Mouse (Mus musculus): Measurements from ENCODE around the gene Vwa8.

Vwa8 gene

DNA sequence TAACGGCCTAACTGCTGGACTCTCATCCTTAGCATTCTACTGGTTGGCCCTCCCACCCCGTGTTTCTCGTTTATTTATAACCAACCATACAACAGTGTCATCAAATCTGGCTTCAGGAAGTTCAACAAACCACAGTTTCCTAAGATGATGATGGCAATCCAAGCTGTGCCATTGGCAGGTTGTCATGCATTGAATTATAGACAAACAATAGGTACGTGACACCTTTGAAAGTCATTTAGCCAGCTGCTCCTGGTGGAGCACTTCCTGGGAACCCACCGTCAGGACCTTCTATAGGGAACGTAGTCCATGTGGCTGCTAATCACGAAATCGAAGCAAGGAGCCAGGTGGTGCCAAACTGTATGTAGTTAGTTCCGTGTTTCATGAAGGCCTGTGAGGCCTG lies 270.5 kb downstream of the Vwa8 start:
- in situ Hi-C loops (cut with MboI; ENCODE audit: low pct_unique_long_range_greater_than_20kb in 1 of 2, low sequenced_read_pairs in 2 of 2, unreplicated experiment in 1 of 2): loop anchor here in 1 of 2 experiments (25.0 kb wide), 1 partner anchor 457 kb away; no protein-coding TSS in a partner anchor

- in situ Hi-C loops (cut with MboI; ENCODE audit: low pct_unique_long_range_greater_than_20kb in 1 of 2, low sequenced_read_pairs in 2 of 2, unreplicated experiment in 1 of 2): loop anchor here in 1 of 2 experiments (25.0 kb wide), 1 partner anchor 458 kb away; no protein-coding TSS in a partner anchor
These were observed 271.8 kb downstream of the Vwa8 start for GRCm38 (mm10) chr14:79120681-79121080.

DNA sequence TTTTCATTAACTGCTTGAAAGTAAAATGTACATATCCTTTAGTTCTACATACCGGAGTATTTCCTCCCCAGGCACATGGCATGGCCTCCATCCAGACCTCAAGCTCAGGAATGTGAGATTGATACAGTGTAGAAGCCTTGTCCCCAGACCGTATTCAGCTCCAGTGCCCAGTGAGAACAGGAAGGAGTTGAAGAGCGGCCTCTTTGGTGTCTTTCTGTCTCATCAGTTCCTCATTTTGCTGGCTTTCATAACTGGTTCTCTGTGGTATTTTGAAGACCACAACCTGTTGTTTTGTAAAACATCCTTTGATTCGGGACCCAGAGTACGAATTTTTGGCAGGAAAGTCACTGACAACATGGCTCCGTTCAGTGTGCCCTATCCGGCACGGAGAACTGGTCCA lies 274.6 kb downstream of the Vwa8 start:
- in situ Hi-C loops (cut with MboI; ENCODE audit: low pct_unique_long_range_greater_than_20kb in 1 of 2, low sequenced_read_pairs in 2 of 2, unreplicated experiment in 1 of 2): loop anchor here in 1 of 2 experiments (25.0 kb wide), 1 partner anchor 461 kb away; no protein-coding TSS in a partner anchor

GRCm38 (mm10) chr14:79124643-79125042 lies 275.8 kb downstream of the Vwa8 start:
- in situ Hi-C loops (cut with MboI; ENCODE audit: low pct_unique_long_range_greater_than_20kb in 1 of 2, low sequenced_read_pairs in 2 of 2, unreplicated experiment in 1 of 2): loop anchor here in 1 of 2 experiments (25.0 kb wide), 1 partner anchor 462 kb away; no protein-coding TSS in a partner anchor

DNA sequence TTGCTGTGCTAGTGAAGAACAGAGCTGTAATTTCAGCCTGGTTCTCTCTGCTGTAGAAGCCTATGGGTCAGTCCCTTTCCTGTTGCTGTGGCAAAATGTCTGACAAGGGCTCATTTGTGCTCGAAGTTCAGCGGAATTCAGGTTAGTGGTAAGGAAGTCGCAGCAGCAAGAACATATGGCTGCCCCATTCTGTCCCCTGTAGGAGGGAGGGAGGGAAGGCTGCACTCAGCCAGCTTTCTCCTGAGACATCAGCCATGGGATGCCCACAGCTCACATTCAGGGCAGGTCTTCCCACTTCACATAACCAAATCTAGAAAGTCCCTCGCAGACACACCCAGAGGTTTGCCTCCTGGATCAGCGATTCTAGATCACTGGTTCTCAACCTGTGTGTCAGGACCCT lies 277.3 kb downstream of the Vwa8 start:
- in situ Hi-C loops (cut with MboI; ENCODE audit: low pct_unique_long_range_greater_than_20kb in 1 of 2, low sequenced_read_pairs in 2 of 2, unreplicated experiment in 1 of 2): no loop called here

DNA sequence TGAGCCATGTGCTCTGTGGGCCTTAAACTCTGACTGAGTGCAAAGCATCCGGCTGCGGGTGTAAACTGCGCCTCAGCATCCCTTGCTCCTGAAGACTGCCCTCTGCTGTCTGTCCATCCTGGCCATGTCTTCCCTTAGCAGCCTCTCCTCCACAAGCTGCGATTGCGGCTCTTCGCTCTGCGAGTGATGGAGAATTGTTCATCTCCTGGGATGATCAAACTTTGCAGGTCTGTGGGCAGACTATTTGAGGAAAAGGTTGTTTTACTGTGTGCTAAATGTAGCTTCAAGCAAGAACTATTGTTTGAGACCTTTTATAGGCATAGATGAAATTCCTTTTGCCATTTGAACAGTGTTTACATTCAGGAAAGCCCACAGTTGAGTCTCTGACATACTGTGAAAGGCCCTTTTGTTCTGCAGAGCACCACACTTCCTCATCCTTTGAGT lies 286.1 kb downstream of the Vwa8 start:
- in situ Hi-C loops (cut with MboI; ENCODE audit: low pct_unique_long_range_greater_than_20kb in 1 of 2, low sequenced_read_pairs in 2 of 2, unreplicated experiment in 1 of 2): no loop called here

GRCm38 (mm10) chr14:79135441-79135840 lies 286.6 kb downstream of the Vwa8 start:
- in situ Hi-C loops (cut with MboI; ENCODE audit: low pct_unique_long_range_greater_than_20kb in 1 of 2, low sequenced_read_pairs in 2 of 2, unreplicated experiment in 1 of 2): no loop called here

- in situ Hi-C loops (cut with MboI; ENCODE audit: low pct_unique_long_range_greater_than_20kb in 1 of 2, low sequenced_read_pairs in 2 of 2, unreplicated experiment in 1 of 2): no loop called here
These were observed 287.7 kb downstream of the Vwa8 start for GRCm38 (mm10) chr14:79136585-79136984.

- in situ Hi-C loops (cut with MboI; ENCODE audit: low pct_unique_long_range_greater_than_20kb in 1 of 2, low sequenced_read_pairs in 2 of 2, unreplicated experiment in 1 of 2): no loop called here
These were observed 288.2 kb downstream of the Vwa8 start for GRCm38 (mm10) chr14:79137100-79137499.

DNA sequence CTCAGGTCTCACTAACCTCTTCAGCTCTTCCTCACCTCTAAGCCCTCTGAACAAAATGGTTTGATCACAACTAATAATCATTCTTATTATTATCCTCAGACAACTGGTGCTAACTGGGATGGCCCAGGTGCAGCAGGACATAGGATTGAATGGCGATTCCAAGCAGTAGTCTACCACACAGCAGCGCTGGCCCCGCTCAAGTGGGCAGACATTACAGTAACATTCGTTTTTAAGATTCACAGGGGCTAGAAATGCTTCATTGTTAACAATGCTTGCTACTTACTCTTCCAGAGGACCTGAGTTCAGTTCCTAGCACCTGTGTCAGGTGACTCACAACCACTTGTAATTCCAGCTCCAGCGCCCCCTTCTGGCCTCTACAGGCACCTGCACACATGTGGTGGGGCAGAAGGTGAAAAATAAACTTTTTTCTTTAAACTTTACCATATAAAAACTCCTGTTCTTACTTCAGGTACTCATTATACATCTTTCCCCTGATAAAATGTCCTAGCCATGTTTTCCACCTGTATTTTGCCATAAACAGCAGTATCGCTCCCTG lies 290.3 kb downstream of the Vwa8 start:
- in situ Hi-C loops (cut with MboI; ENCODE audit: low pct_unique_long_range_greater_than_20kb in 1 of 2, low sequenced_read_pairs in 2 of 2, unreplicated experiment in 1 of 2): no loop called here

- in situ Hi-C loops (cut with MboI; ENCODE audit: low pct_unique_long_range_greater_than_20kb in 1 of 2, low sequenced_read_pairs in 2 of 2, unreplicated experiment in 1 of 2): no loop called here
These were observed 291.3 kb downstream of the Vwa8 start for GRCm38 (mm10) chr14:79139918-79140825.

GRCm38 (mm10) chr14:79140826-79141219 lies 292.0 kb downstream of the Vwa8 start:
- in situ Hi-C loops (cut with MboI; ENCODE audit: low pct_unique_long_range_greater_than_20kb in 1 of 2, low sequenced_read_pairs in 2 of 2, unreplicated experiment in 1 of 2): no loop called here

DNA sequence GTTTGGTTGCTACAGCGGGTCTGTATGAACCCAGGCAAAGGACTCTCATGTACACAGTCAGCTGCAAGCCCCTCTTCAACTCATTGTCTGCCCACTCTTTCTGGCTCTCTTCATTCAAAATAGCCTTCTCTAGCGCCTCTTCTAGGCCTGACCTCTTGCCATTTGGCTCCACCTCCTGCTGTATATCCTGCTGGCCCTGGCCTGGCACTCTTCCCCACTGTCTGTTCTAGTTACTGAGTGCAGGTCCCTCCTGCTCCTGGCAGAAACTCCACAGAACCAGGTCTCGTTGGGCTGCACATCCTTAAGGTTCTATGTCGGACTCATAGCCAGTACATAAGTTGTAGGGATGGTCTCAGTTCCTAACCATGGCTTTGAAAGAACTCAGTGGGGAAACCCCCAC lies 293.5 kb downstream of the Vwa8 start:
- in situ Hi-C loops (cut with MboI; ENCODE audit: low pct_unique_long_range_greater_than_20kb in 1 of 2, low sequenced_read_pairs in 2 of 2, unreplicated experiment in 1 of 2): no loop called here

GRCm38 (mm10) chr14:79143696-79144095 lies 294.8 kb downstream of the Vwa8 start:
- in situ Hi-C loops (cut with MboI; ENCODE audit: low pct_unique_long_range_greater_than_20kb in 1 of 2, low sequenced_read_pairs in 2 of 2, unreplicated experiment in 1 of 2): no loop called here

DNA sequence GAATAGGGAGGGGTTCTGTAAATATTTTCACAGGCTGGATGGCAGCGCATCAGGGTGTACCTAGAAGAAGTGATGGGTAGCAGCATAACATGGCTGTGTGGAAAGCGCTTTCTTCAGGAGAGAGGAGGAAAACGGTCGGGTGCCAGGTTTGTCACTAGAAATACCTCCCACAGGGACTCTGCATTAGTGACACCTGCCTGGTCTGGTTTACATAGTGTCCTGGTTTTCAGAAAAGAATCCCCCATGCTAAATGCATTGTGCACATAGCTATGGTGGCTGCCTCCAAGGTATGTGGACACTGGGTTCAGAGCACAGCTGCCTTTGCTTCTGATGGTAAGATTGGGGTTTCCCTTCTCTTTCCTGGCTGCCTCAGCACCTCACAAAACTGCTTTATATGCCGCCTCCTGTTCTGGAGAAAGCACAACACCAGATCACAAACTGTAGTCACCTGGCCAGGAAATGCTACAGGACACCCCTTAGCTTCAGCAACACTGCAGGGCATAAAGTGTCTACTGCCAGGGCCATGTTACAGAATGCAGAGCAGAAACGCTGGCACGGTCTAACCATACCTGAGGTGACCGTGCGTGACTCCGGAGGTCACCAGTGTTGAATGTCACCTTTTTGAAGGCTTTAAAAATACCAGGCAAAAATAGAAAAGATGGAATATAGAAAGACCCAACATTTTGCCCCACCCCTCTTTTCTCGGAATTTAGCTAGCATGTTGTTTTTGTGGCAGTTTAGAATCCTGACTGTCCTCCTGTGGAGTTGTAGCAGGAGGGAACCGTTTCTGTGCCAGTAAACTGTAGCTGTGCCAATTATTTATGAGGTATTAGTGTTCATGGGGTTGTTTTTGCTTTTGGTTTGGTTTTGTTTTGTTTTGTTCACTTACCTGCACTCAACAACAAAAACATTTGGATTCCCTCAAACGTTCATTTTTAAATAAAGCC lies 295.7 kb downstream of the Vwa8 start:
- in situ Hi-C loops (cut with MboI; ENCODE audit: low pct_unique_long_range_greater_than_20kb in 1 of 2, low sequenced_read_pairs in 2 of 2, unreplicated experiment in 1 of 2): no loop called here

DNA sequence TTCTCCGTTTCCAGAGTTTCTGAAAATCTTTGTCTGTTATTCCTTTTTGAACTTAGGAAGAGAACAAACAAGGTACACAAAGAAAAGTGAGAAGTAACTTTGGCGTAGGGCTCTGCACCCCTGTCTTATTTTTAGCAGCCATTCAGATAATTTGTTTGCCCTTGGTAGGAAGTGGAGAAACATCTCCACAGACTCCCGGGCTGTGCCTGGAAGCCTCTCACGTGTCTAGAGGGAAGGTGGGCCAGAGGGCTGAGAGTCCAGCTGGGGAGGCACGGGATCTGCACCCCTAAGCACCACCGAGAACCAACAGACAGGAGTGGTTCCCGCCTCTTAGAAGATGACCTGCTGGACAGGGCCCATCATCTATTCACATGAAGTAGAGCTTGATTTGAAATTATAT lies 302.9 kb downstream of the Vwa8 start:
- in situ Hi-C loops (cut with MboI; ENCODE audit: low pct_unique_long_range_greater_than_20kb in 1 of 2, low sequenced_read_pairs in 2 of 2, unreplicated experiment in 1 of 2): no loop called here

GRCm38 (mm10) chr14:79153896-79154295 lies 305.0 kb downstream of the Vwa8 start:
- in situ Hi-C loops (cut with MboI; ENCODE audit: low pct_unique_long_range_greater_than_20kb in 1 of 2, low sequenced_read_pairs in 2 of 2, unreplicated experiment in 1 of 2): no loop called here

DNA sequence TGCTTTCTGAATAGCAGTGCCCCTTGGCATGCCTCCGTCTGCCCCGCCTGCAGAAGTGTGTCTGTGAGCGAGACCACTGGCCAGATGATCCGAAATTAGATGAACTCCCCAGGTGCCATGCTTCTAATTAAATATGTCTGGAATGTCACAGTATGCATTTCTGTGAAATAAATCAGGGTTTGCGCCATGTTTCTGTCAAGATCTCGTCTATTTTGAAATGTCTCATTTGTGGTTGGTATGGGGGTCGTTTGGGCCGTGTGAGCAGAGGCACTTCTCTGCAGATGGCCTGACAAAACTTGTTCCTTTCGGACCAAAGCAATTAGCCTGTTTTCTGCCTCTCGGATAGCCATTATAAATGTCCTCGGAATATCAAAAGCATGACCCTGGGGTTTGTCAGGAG lies 306.1 kb downstream of the Vwa8 start:
- in situ Hi-C loops (cut with MboI; ENCODE audit: low pct_unique_long_range_greater_than_20kb in 1 of 2, low sequenced_read_pairs in 2 of 2, unreplicated experiment in 1 of 2): no loop called here

All from mouse embryonic stem cell (cell line).